Mouse (Mus musculus) heart, embryonic 12.5 days (tissue): Measurements from ENCODE around the gene Ncf2. TPM values are rescaled to one million over a fixed set of nuclear protein-coding genes. Genes with fewer than 3 reads are reported as not detected.

Experiments
- ATAC-seq: fragments of 200-750 bp; cut with Nextera tagmentation; 2 replicates; pipeline ENCODE4 v1.8.0; 2017; ENCODE audit warnings: moderate TSS enrichment, moderate library complexity; ENCODE audit not compliant: insufficient number of reproducible peaks, low FRiP score
- H3K27ac ChIP-seq: fragments of 300-500 bp; sonication (generic); 2 replicates; pipeline ENCODE4 v1.5.1; 2016; ENCODE audit warnings: mild to moderate bottlenecking, moderate library complexity; ENCODE audit not compliant: poor library complexity, severe bottlenecking
- H3K27me3 ChIP-seq: fragments of 300-500 bp; sonication (generic); replicated peaks from 2 replicates; pipeline ENCODE4 v1.6.1; 2016; ENCODE audit warnings: mild to moderate bottlenecking, moderate library complexity
- H3K36me3 ChIP-seq: fragments of 300-500 bp; sonication (generic); 2 replicates; pipeline ENCODE4 v1.6.1; 2016; ENCODE audit warnings: mild to moderate bottlenecking, moderate library complexity
- H3K4me1 ChIP-seq: fragments of 300-500 bp; sonication (generic); replicated peaks from 2 replicates; pipeline ENCODE4 v1.6.1; 2016; ENCODE audit warnings: mild to moderate bottlenecking
- H3K4me2 ChIP-seq: fragments of 300-500 bp; sonication (generic); 2 replicates; pipeline ENCODE4 v1.6.1; 2016; ENCODE audit warnings: mild to moderate bottlenecking, moderate library complexity
- H3K4me3 ChIP-seq: fragments of 300-500 bp; sonication (generic); 2 replicates; pipeline ENCODE4 v1.5.1; 2016; ENCODE audit warnings: mild to moderate bottlenecking
- H3K9ac ChIP-seq: fragments of 300-500 bp; sonication (generic); 2 replicates; pipeline ENCODE4 v1.6.1; 2016; ENCODE audit warnings: mild to moderate bottlenecking, moderate library complexity
- H3K9me3 ChIP-seq: fragments of 300-500 bp; sonication (generic); replicated peaks from 2 replicates; pipeline ENCODE4 v1.6.1; 2016; ENCODE audit warnings: mild to moderate bottlenecking, moderate library complexity
- WGBS: fragments of 180-500 bp; shearing (Covaris S2); methylation state at CpG from one replicate; pipeline ENCODE4 v1.1.7; 2016; 5-methylcytosine and 5-hydroxymethylcytosine counted together
- polyA plus RNA-seq: library from polyadenylated mRNA; unstranded; fragments of >200 nt; fragmentation: Nextera tagmentation; extraction: Ambion mirVana; gene quantifications from 2 replicates; pipeline ENCODE4 v1.2.1, GENCODE M21; 2016

Ncf2 gene
- polyA plus RNA-seq, 1 experiment from 2014 or later = 3.4 TPM

- 91% methylated on average over 3 of the region's 3 CpGs for WGBS
- no peak overlapping the region for H3K4me3 ChIP-seq
These were observed 35.1 kb downstream of the Ncf2 start for GRCm38 (mm10) chr1:152835061-152835460.

GRCm38 (mm10) chr1:152838026-152838702 lies 38.2 kb downstream of the Ncf2 start:
- 84% methylated on average over 11 of the region's 11 CpGs for WGBS
- Histone ChIP-seq H3K36me3 (peaks cover 61% of the 10 kb centered on the region), H3K4me2 (no peak overlapping the region)

More at GRCm38 (mm10) chr1:152835061-152835460, 35.1 kb downstream of the Ncf2 start:
- ATAC-seq = no peak
- no peaks in the 10 kb centered on the region for H3K27me3 ChIP-seq
- H3K4me1 ChIP-seq = no peaks in the 10 kb centered on the region
- H3K27ac ChIP-seq = no peak overlapping the region
- H3K9ac ChIP-seq = no peak overlapping the region
- H3K9me3 ChIP-seq = no peaks in the 10 kb centered on the region
- H3K4me2 ChIP-seq = no peak overlapping the region
- peaks cover 39% of the 10 kb centered on the region for H3K36me3 ChIP-seq

GRCm38 (mm10) chr1:152838841-152839240 lies 38.8 kb downstream of the Ncf2 start:
- Histone ChIP-seq H3K9ac (no peak overlapping the region), H3K4me3 (no peak overlapping the region), H3K27me3 (no peaks in the 10 kb centered on the region), H3K36me3 (peaks cover 68% of the 10 kb centered on the region), H3K27ac (no peak overlapping the region), H3K4me1 (no peaks in the 10 kb centered on the region), H3K9me3 (no peaks in the 10 kb centered on the region), H3K4me2 (no peak overlapping the region)
- WGBS = 86% methylated on average over 12 of the region's 12 CpGs
- no peak for ATAC-seq

More at GRCm38 (mm10) chr1:152838026-152838702, 38.2 kb downstream of the Ncf2 start:
- Histone ChIP-seq H3K27me3 (no peaks in the 10 kb centered on the region), H3K4me3 (no peak overlapping the region), H3K9me3 (no peaks in the 10 kb centered on the region), H3K4me1 (no peaks in the 10 kb centered on the region), H3K9ac (no peak overlapping the region), H3K27ac (no peak overlapping the region)
- ATAC-seq = no peak

GRCm38 (mm10) chr1:152840343-152840742 lies 40.3 kb downstream of the Ncf2 start:
- ATAC-seq = no peak
- peaks cover 82% of the 10 kb centered on the region for H3K36me3 ChIP-seq

GRCm38 (mm10) chr1:152841057-152841456 lies 41.1 kb downstream of the Ncf2 start:
- no peak overlapping the region for H3K27ac ChIP-seq
- H3K4me3 ChIP-seq = no peak overlapping the region
- no peaks in the 10 kb centered on the region for H3K9me3 ChIP-seq
- H3K4me1 ChIP-seq = 0 out of 2 replicates have a peak, but pooled peaks cover 3% of the 10 kb centered on the region
- H3K36me3 ChIP-seq = peaks cover 86% of the 10 kb centered on the region
- H3K27me3 ChIP-seq = no peaks in the 10 kb centered on the region
- 98% methylated on average over 2 of the region's 2 CpGs for WGBS
- no peak overlapping the region for H3K4me2 ChIP-seq
- ATAC-seq = no peak
- no peak overlapping the region for H3K9ac ChIP-seq

More at GRCm38 (mm10) chr1:152840343-152840742, 40.3 kb downstream of the Ncf2 start:
- 82% methylated on average over 3 of the region's 3 CpGs for WGBS
- H3K27ac ChIP-seq = no peak overlapping the region
- no peaks in the 10 kb centered on the region for H3K9me3 ChIP-seq
- H3K9ac ChIP-seq = no peak overlapping the region
- H3K4me1 ChIP-seq = 0 out of 2 replicates have a peak, but pooled peaks cover 3% of the 10 kb centered on the region
- H3K4me3 ChIP-seq = no peak overlapping the region
- H3K27me3 ChIP-seq = no peaks in the 10 kb centered on the region
- H3K4me2 ChIP-seq = no peak overlapping the region

GRCm38 (mm10) chr1:152844634-152845033 lies 44.6 kb downstream of the Ncf2 start:
- Histone ChIP-seq H3K9ac (no peak overlapping the region), H3K4me2 (no peak overlapping the region), H3K4me1 (0 out of 2 replicates have a peak, but pooled peaks cover 3% of the 10 kb centered on the region), H3K36me3 (peaks cover 80% of the 10 kb centered on the region), H3K27ac (no peak overlapping the region), H3K4me3 (no peak overlapping the region), H3K9me3 (no peaks in the 10 kb centered on the region), H3K27me3 (no peaks in the 10 kb centered on the region)
- 82% methylated on average over 1 of the region's 1 CpGs for WGBS
- peak; percentile 76; the same call in 1 of the 2 replicates for ATAC-seq

- peaks cover 76% of the 10 kb centered on the region for H3K36me3 ChIP-seq
- 85% methylated on average over 3 of the region's 3 CpGs for WGBS
- H3K9me3 ChIP-seq = no peaks in the 10 kb centered on the region
- H3K27ac ChIP-seq = no peak overlapping the region
- ATAC-seq = no peak
- no peak overlapping the region for H3K9ac ChIP-seq
- no peak overlapping the region for H3K4me2 ChIP-seq
- H3K4me1 ChIP-seq = 0 out of 2 replicates have a peak, but pooled peaks cover 3% of the 10 kb centered on the region
- no peaks in the 10 kb centered on the region for H3K27me3 ChIP-seq
- no peak overlapping the region for H3K4me3 ChIP-seq
These were observed 45.3 kb downstream of the Ncf2 start for GRCm38 (mm10) chr1:152845211-152845730.

- 94% methylated on average over 2 of the region's 2 CpGs for WGBS
- Histone ChIP-seq H3K4me2 (no peak overlapping the region), H3K27ac (no peak overlapping the region), H3K36me3 (peaks cover 72% of the 10 kb centered on the region), H3K4me1 (0 out of 2 replicates have a peak, but pooled peaks cover 3% of the 10 kb centered on the region), H3K4me3 (no peak overlapping the region), H3K9me3 (no peaks in the 10 kb centered on the region), H3K27me3 (no peaks in the 10 kb centered on the region), H3K9ac (no peak overlapping the region)
- ATAC-seq = no peak
These were observed 46.9 kb downstream of the Ncf2 start for GRCm38 (mm10) chr1:152846856-152847255.

GRCm38 (mm10) chr1:152869901-152870300 lies 69.9 kb downstream of the Ncf2 start:
- H3K9ac ChIP-seq = no peak overlapping the region
- peaks cover 33% of the 10 kb centered on the region for H3K36me3 ChIP-seq
- H3K4me1 ChIP-seq = peaks cover 4% of the 10 kb centered on the region; the same call in 1 of the 2 replicates
- no peak overlapping the region for H3K27ac ChIP-seq
- H3K27me3 ChIP-seq = no peaks in the 10 kb centered on the region
- WGBS = 57% methylated on average over 6 of the region's 6 CpGs
- H3K4me3 ChIP-seq = no peak overlapping the region
- no peaks in the 10 kb centered on the region for H3K9me3 ChIP-seq
- ATAC-seq = no peak
- H3K4me2 ChIP-seq = no peak overlapping the region

GRCm38 (mm10) chr1:152871031-152871430 lies 71.0 kb downstream of the Ncf2 start:
- H3K4me1 ChIP-seq = peaks cover 4% of the 10 kb centered on the region; the same call in 1 of the 2 replicates
- no peak overlapping the region for H3K9ac ChIP-seq
- no peak overlapping the region for H3K4me3 ChIP-seq
- H3K36me3 ChIP-seq = peaks cover 24% of the 10 kb centered on the region
- H3K9me3 ChIP-seq = no peaks in the 10 kb centered on the region
- H3K4me2 ChIP-seq = no peak overlapping the region
- no peak for ATAC-seq
- H3K27me3 ChIP-seq = no peaks in the 10 kb centered on the region
- no peak overlapping the region for H3K27ac ChIP-seq
- 72% methylated on average over 3 of the region's 3 CpGs for WGBS
